Mouse (Mus musculus) lung, embryonic 16.5 days (tissue): Measurements from ENCODE around the gene Atp2c1. TPM values are rescaled to one million over a fixed set of nuclear protein-coding genes. Genes with fewer than 3 reads are reported as not detected.

Experiments
- polyA plus RNA-seq: library from polyadenylated mRNA; unstranded; fragments of >200 nt; fragmentation: Nextera tagmentation; extraction: Ambion mirVana; gene quantifications from 2 replicates; pipeline ENCODE4 v1.2.1, GENCODE M21; 2015

Gene Atp2c1
- polyA plus RNA-seq, 1 experiment from 2014 or later = 65.2 TPM

Other genes with a start within 250 kb of the Atp2c1 start
- gene Aste1, start 131.9 kb downstream of the Atp2c1 start, polyA plus RNA-seq = 15.0 and 16.1 TPM in 2 replicates
- 2.1 and 3.2 TPM in 2 replicates for gene Nek11, start 131.8 kb downstream of the Atp2c1 start, polyA plus RNA-seq
- 19.8 and 20.0 TPM in 2 replicates for gene Pik3r4, start 115.7 kb upstream of the Atp2c1 start, polyA plus RNA-seq